Mouse (Mus musculus) heart, embryonic 11.5 days (tissue): ENCODE measurements at regions not wholly inside any gene's neighbourhood (a gene's known extent, or its start where the extent isn't known, plus 50 kb on each side); places are given as distances from the start of the nearest gene placed in this dataset.

ENCODE experiments used
- ATAC-seq: fragments of 200-750 bp; cut with Nextera tagmentation; replicated peaks from 2 replicates; pipeline ENCODE4 v1.8.0; 2017; ENCODE audit warnings: moderate library complexity; ENCODE audit not compliant: insufficient number of reproducible peaks, low FRiP score, low TSS enrichment
- H3K27ac ChIP-seq: fragments of 300-500 bp; sonication (generic); 2 replicates; pipeline ENCODE4 v1.5.1; 2014; ENCODE audit warnings: mild to moderate bottlenecking, low read depth, low read length
- H3K27me3 ChIP-seq: fragments of 300-500 bp; sonication (generic); 2 replicates; pipeline ENCODE4 v1.6.1; 2014; ENCODE audit warnings: mild to moderate bottlenecking, low read length, mixed read lengths; ENCODE audit not compliant: control insufficient read depth, insufficient read depth
- H3K36me3 ChIP-seq: fragments of 300-500 bp; sonication (generic); 2 replicates; pipeline ENCODE4 v1.6.1; 2014; ENCODE audit warnings: mild to moderate bottlenecking, low read length, moderate library complexity, mixed read lengths; ENCODE audit not compliant: control insufficient read depth, insufficient read depth
- H3K4me1 ChIP-seq: fragments of 300-500 bp; sonication (generic); 2 replicates; pipeline ENCODE4 v1.6.1; 2014; ENCODE audit warnings: low read length; ENCODE audit not compliant: control insufficient read depth, insufficient read depth
- H3K4me2 ChIP-seq: fragments of 300-500 bp; sonication (generic); 2 replicates; pipeline ENCODE4 v1.6.1; 2014; ENCODE audit warnings: mild to moderate bottlenecking, moderate library complexity
- H3K4me3 ChIP-seq: fragments of 300-500 bp; sonication (generic); 2 replicates; pipeline ENCODE4 v1.5.1; 2014; ENCODE audit warnings: low read depth, low read length
- H3K9ac ChIP-seq: fragments of 300-500 bp; sonication (generic); 2 replicates; pipeline ENCODE4 v1.6.1; 2014; ENCODE audit warnings: mild to moderate bottlenecking, low read depth, low read length, moderate library complexity
- H3K9me3 ChIP-seq: fragments of 300-500 bp; sonication (generic); replicated peaks from 2 replicates; pipeline ENCODE4 v1.6.1; 2016; ENCODE audit warnings: low read length; ENCODE audit not compliant: control insufficient read depth
- WGBS: fragments of 180-500 bp; shearing (Covaris S2); extraction: QIAGEN DNeasy Blood & Tissue Kit; methylation state at CpG from one replicate; pipeline ENCODE4 v1.1.7; 2014; ENCODE audit not compliant: insufficient replicate concordance; 5-methylcytosine and 5-hydroxymethylcytosine counted together

- H3K27me3 ChIP-seq: no peaks in the 10 kb centered on the region
- 69% methylated on average over 8 of the region's 8 CpGs for WGBS
Observed at GRCm38 (mm10) chr13:37495272-37495932, 150.4 kb downstream of the Ly86 start.

GRCm38 (mm10) chr13:37497986-37498385 is 153.0 kb downstream of the Ly86 start:
- H3K4me2 ChIP-seq: no peak overlapping the region
- no peaks in the 10 kb centered on the region for H3K4me1 ChIP-seq
- no peaks in the 10 kb centered on the region for H3K9me3 ChIP-seq
- H3K4me3 ChIP-seq: no peak overlapping the region
- H3K27ac ChIP-seq: no peak overlapping the region
- WGBS: 72% methylated on average over 3 of the region's 3 CpGs
- no peak for ATAC-seq
- no peaks in the 10 kb centered on the region for H3K27me3 ChIP-seq
- no peak overlapping the region for H3K9ac ChIP-seq
- H3K36me3 ChIP-seq: no peaks in the 10 kb centered on the region

More at GRCm38 (mm10) chr13:37495272-37495932, 150.4 kb downstream of the Ly86 start:
- no peak for ATAC-seq
- Histone ChIP-seq H3K36me3 (no peaks in the 10 kb centered on the region), H3K9me3 (no peaks in the 10 kb centered on the region), H3K4me2 (no peak overlapping the region), H3K4me3 (no peak overlapping the region), H3K27ac (no peak overlapping the region), H3K4me1 (no peaks in the 10 kb centered on the region), H3K9ac (no peak overlapping the region)

GRCm38 (mm10) chr13:37500668-37501286 is 155.8 kb downstream of the Ly86 start:
- Histone ChIP-seq H3K9me3 (no peaks in the 10 kb centered on the region), H3K4me2 (no peak overlapping the region), H3K9ac (no peak overlapping the region), H3K36me3 (no peaks in the 10 kb centered on the region), H3K27ac (no peak overlapping the region), H3K4me3 (no peak overlapping the region), H3K27me3 (no peaks in the 10 kb centered on the region), H3K4me1 (peaks cover 10% of the 10 kb centered on the region)
- WGBS: 44% methylated on average over 4 of the region's 4 CpGs
- no peak for ATAC-seq

- Histone ChIP-seq H3K4me3 (no peak overlapping the region), H3K9me3 (no peaks in the 10 kb centered on the region), H3K9ac (no peak overlapping the region), H3K4me1 (peaks cover 19% of the 10 kb centered on the region), H3K27ac (no peak overlapping the region), H3K4me2 (no peak overlapping the region), H3K27me3 (no peaks in the 10 kb centered on the region), H3K36me3 (no peaks in the 10 kb centered on the region)
- ATAC-seq: no peak
- WGBS: 89% methylated on average over 6 of the region's 6 CpGs
Observed at GRCm38 (mm10) chr13:37503449-37503848, 158.4 kb downstream of the Ly86 start.

- Histone ChIP-seq H3K4me3 (no peak overlapping the region), H3K9ac (no peak overlapping the region), H3K36me3 (no peaks in the 10 kb centered on the region), H3K27ac (no peak overlapping the region), H3K27me3 (no peaks in the 10 kb centered on the region), H3K9me3 (no peaks in the 10 kb centered on the region), H3K4me1 (peaks cover 23% of the 10 kb centered on the region), H3K4me2 (no peak overlapping the region)
- WGBS: 76% methylated on average over 3 of the region's 3 CpGs
- ATAC-seq: no peak
Observed at GRCm38 (mm10) chr13:37503898-37504297, 158.9 kb downstream of the Ly86 start.

GRCm38 (mm10) chr13:37504373-37504772 is 159.4 kb downstream of the Ly86 start:
- H3K9me3 ChIP-seq: no peaks in the 10 kb centered on the region
- no peak for ATAC-seq
- no peaks in the 10 kb centered on the region for H3K36me3 ChIP-seq
- H3K27me3 ChIP-seq: no peaks in the 10 kb centered on the region
- peaks cover 28% of the 10 kb centered on the region for H3K4me1 ChIP-seq
- no peak overlapping the region for H3K27ac ChIP-seq
- no peak overlapping the region for H3K9ac ChIP-seq
- no peak overlapping the region for H3K4me2 ChIP-seq
- H3K4me3 ChIP-seq: no peak overlapping the region
- 72% methylated on average over 10 of the region's 10 CpGs for WGBS

GRCm38 (mm10) chr13:37505617-37506016 is 160.6 kb downstream of the Ly86 start:
- Histone ChIP-seq H3K4me2 (no peak overlapping the region), H3K27ac (peak overlapping the region; percentile 59), H3K4me3 (no peak overlapping the region), H3K27me3 (no peaks in the 10 kb centered on the region), H3K4me1 (peaks cover 32% of the 10 kb centered on the region), H3K9me3 (no peaks in the 10 kb centered on the region), H3K36me3 (no peaks in the 10 kb centered on the region), H3K9ac (0 out of 2 replicates have a peak overlapping the region, but pooled peaks have one; percentile 22)
- no peak for ATAC-seq
- 59% methylated on average over 3 of the region's 3 CpGs for WGBS

GRCm38 (mm10) chr13:37506046-37506445 is 161.0 kb downstream of the Ly86 start:
- peaks cover 32% of the 10 kb centered on the region for H3K4me1 ChIP-seq
- H3K27me3 ChIP-seq: no peaks in the 10 kb centered on the region
- H3K4me3 ChIP-seq: no peak overlapping the region
- 0 out of 2 replicates have a peak overlapping the region, but pooled peaks have one; percentile 12 for H3K9ac ChIP-seq
- H3K36me3 ChIP-seq: no peaks in the 10 kb centered on the region
- ATAC-seq: no peak
- H3K9me3 ChIP-seq: no peaks in the 10 kb centered on the region
- 53% methylated on average over 10 of the region's 10 CpGs for WGBS
- H3K4me2 ChIP-seq: no peak overlapping the region
- H3K27ac ChIP-seq: peak overlapping the region; percentile 59

- peak overlapping the region; percentile 59 for H3K27ac ChIP-seq
- 68% methylated on average over 8 of the region's 8 CpGs for WGBS
- H3K4me3 ChIP-seq: no peak overlapping the region
- H3K9ac ChIP-seq: no peak overlapping the region
- no peaks in the 10 kb centered on the region for H3K27me3 ChIP-seq
- H3K9me3 ChIP-seq: no peaks in the 10 kb centered on the region
- peaks cover 32% of the 10 kb centered on the region for H3K4me1 ChIP-seq
- no peaks in the 10 kb centered on the region for H3K36me3 ChIP-seq
- ATAC-seq: no peak
- H3K4me2 ChIP-seq: no peak overlapping the region
Observed at GRCm38 (mm10) chr13:37506701-37507100, 161.7 kb downstream of the Ly86 start.
